Mouse (Mus musculus) cerebellum, adult (tissue): ENCODE measurements around the gene Cep170b.

Experiments used
- ATAC-seq: cut with Nextera tagmentation; 2 replicates; pipeline ENCODE4 v1.9.2; 2017; ENCODE audit warnings: mild to moderate bottlenecking, moderate library complexity, mixed read lengths; ENCODE audit not compliant: insufficient number of reproducible peaks, low FRiP score, low TSS enrichment

Gene Cep170b

DNA sequence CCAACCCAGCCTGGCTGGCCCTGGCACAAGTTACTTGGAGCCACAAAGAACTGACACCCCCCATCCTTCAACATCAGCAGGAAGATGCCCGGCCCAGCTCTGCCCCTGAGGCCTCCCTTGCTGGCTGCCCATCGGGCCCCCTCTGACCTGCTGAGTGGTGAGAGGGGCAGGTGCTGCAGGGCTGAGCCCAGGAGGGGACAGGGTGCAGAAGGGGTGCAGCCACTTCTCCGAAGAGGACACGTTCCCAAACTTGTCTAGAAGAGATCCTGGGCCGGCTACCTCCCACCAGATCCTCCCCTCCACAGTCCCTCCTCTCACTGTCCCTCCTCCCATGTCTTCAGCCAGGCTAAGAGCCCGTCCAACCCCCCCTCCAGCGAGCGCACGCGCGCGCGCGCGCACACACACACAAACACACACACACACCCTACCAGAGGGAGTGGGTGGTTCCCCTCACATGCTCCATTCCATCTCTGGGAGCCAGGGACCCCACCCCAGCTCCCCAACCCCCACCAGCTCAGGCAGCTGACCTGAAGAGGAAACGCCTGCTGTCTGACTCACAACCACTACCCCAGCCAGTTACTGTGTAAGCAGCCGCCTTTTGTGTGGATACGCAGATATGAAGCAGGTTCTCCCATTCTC is 75.3 kb downstream of the Cep170b start:
- ATAC-seq, result no peak
